Mouse (Mus musculus) forebrain, embryonic 14.5 days (tissue): Measurements from ENCODE around the gene Arid3a. TPM values are rescaled to one million over a fixed set of nuclear protein-coding genes. Genes with fewer than 3 reads are reported as not detected.

ENCODE experiments used
- ATAC-seq: fragments of 200-750 bp; cut with Nextera tagmentation; 2 replicates; pipeline ENCODE4 v1.8.0; 2017; ENCODE audit warnings: mild to moderate bottlenecking, moderate library complexity
- DNase-seq: peaks from one replicate; pipeline ENCODE4 v3.0.0-alpha.2; 2015; ENCODE audit warnings: low spot score
- H3K27ac ChIP-seq: fragments of 300-500 bp; sonication (generic); 2 replicates; pipeline ENCODE4 v1.5.1; 2014; ENCODE audit warnings: low read depth, mild to moderate bottlenecking, control low read depth, low read length, moderate library complexity
- H3K27me3 ChIP-seq: fragments of 300-500 bp; sonication (generic); replicated peaks from 2 replicates; pipeline ENCODE4 v1.6.1; 2014; ENCODE audit warnings: low read length, control low read depth, mixed read lengths; ENCODE audit not compliant: control insufficient read depth, insufficient read depth
- H3K36me3 ChIP-seq: fragments of 300-500 bp; sonication (generic); 2 replicates; pipeline ENCODE4 v1.6.1; 2014; ENCODE audit warnings: low read length, control low read depth; ENCODE audit not compliant: control insufficient read depth, insufficient read depth
- H3K4me1 ChIP-seq: fragments of 300-500 bp; sonication (generic); 2 replicates; pipeline ENCODE4 v1.6.1; 2014; ENCODE audit warnings: antibody characterized with exemption, low read length, control low read depth; ENCODE audit not compliant: control insufficient read depth, insufficient read depth
- H3K4me2 ChIP-seq: fragments of 300-500 bp; sonication (generic); 2 replicates; pipeline ENCODE4 v1.6.1; 2014; ENCODE audit warnings: mild to moderate bottlenecking, control low read depth, low read length
- H3K4me3 ChIP-seq: fragments of 300-500 bp; sonication (generic); 2 replicates; pipeline ENCODE4 v1.5.1; 2014; ENCODE audit warnings: low read depth, low read length, control low read depth
- H3K9ac ChIP-seq: fragments of 300-500 bp; sonication (generic); 2 replicates; pipeline ENCODE4 v1.6.1; 2014; ENCODE audit warnings: mild to moderate bottlenecking, low read length, control low read depth, moderate library complexity
- H3K9me3 ChIP-seq: fragments of 300-500 bp; sonication (generic); replicated peaks from 2 replicates; pipeline ENCODE4 v1.6.1; 2016; ENCODE audit warnings: low read length, control low read depth, mixed read lengths; ENCODE audit not compliant: control insufficient read depth
- WGBS: fragments of 180-500 bp; shearing (Covaris S2); extraction: QIAGEN DNeasy Blood & Tissue Kit; methylation state at CpG from one replicate; pipeline ENCODE4 v1.1.7; 2014; 5-methylcytosine and 5-hydroxymethylcytosine counted together
- polyA plus RNA-seq: library from polyadenylated mRNA; unstranded; fragments of >200 nt; fragmentation: Nextera tagmentation; extraction: Ambion mirVana; gene quantifications from 2 replicates; pipeline ENCODE4 v1.2.1, GENCODE M21; 2014

Arid3a gene
- polyA plus RNA-seq = 1.1 and 2.3 TPM in 2 replicates

- H3K9me3 ChIP-seq = no peaks in the 10 kb centered on the region
Measured at GRCm38 (mm10) chr10:79926491-79927323, at the start of gene Arid3a. TSS of gene Arid3a (plus strand) at chr10:79927043.

GRCm38 (mm10) chr10:79877174-79877573, 49.7 kb upstream of the Arid3a start:
- Histone ChIP-seq H3K36me3 (no peaks in the 10 kb centered on the region), H3K27ac (no peak overlapping the region), H3K27me3 (0 out of 2 replicates have a peak, but pooled peaks cover 3% of the 10 kb centered on the region), H3K4me2 (no peak overlapping the region), H3K9ac (no peak overlapping the region), H3K4me3 (no peak overlapping the region), H3K4me1 (peaks cover 10% of the 10 kb centered on the region), H3K9me3 (no peaks in the 10 kb centered on the region)
- WGBS = 56% methylated on average over 1 of the region's 1 CpGs
- DNase-seq (no peak), ATAC-seq (no peak)

More at GRCm38 (mm10) chr10:79926491-79927323, at the start of gene Arid3a:
- H3K27ac ChIP-seq = peak within 1 kb of the TSS; percentile 85
- peak within 1 kb of the TSS; percentile 91 for H3K4me3 ChIP-seq
- peak within 1 kb of the TSS; percentile 84 for H3K9ac ChIP-seq
- peaks cover 12% of the 10 kb centered on the region; the same call in 1 of the 2 replicates for H3K4me1 ChIP-seq
- H3K4me2 ChIP-seq = peak within 1 kb of the TSS; percentile 78
- peaks cover 4% of the 10 kb centered on the region; the same call in 1 of the 2 replicates for H3K36me3 ChIP-seq
- under 1% methylated on average over 56 of the region's 63 CpGs for WGBS
- peaks cover 21% of the 10 kb centered on the region for H3K27me3 ChIP-seq
- peak; percentile 95 for DNase-seq
- peak; percentile 81 for ATAC-seq

DNA sequence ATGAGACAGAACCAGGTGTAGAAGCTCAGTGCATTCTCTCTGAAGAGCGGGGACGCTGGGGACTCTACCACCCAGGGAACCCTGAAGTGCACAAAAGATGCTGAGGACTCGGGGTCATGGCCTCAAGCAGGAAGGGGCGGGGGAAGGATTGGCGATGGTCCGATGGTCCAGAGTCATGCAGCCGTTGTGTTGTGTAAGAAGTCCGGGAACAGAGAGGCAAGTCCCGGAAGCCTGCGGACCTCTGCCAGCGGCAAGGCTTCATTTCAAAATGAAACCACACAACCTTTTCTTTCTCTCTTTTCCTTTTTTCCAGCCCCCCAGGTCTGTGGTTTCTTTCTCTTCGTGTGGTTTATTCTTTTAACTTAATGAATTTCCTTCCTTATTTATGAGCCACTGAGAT, 49.1 kb upstream of the Arid3a start:
- no peak for DNase-seq
- H3K27me3 ChIP-seq = 0 out of 2 replicates have a peak, but pooled peaks cover 9% of the 10 kb centered on the region
- H3K9me3 ChIP-seq = no peaks in the 10 kb centered on the region
- peaks cover 11% of the 10 kb centered on the region for H3K4me1 ChIP-seq
- H3K36me3 ChIP-seq = no peaks in the 10 kb centered on the region
- ATAC-seq = no peak
- no peak overlapping the region for H3K27ac ChIP-seq
- H3K4me2 ChIP-seq = no peak overlapping the region
- WGBS = 56% methylated on average over 12 of the region's 12 CpGs
- no peak overlapping the region for H3K9ac ChIP-seq
- no peak overlapping the region for H3K4me3 ChIP-seq

DNA sequence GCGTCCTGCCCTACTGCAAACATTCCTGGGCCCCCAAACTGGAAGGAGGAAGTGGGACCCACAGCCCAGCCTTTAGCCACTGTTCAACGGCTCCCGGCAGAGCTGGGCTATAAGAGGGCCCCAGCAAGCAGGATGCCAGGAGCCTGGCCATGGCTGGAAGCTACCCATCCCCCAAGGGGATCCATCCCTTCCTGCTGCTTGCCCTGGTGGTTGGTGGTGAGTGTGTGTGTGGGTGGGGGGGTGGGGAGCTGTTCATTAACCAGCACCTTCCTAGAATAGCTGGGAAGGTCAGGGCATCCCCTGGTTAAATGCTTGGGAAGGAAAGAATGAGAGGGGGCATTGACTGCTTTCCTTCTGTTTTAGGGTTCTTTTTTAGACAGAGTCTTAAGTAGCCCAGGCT, 47.3 kb upstream of the Arid3a start:
- Histone ChIP-seq H3K4me3 (no peak overlapping the region), H3K36me3 (no peaks in the 10 kb centered on the region), H3K27me3 (peaks cover 9% of the 10 kb centered on the region; the same call in 1 of the 2 replicates), H3K9ac (no peak overlapping the region), H3K9me3 (no peaks in the 10 kb centered on the region), H3K4me2 (no peak overlapping the region), H3K27ac (no peak overlapping the region), H3K4me1 (peaks cover 11% of the 10 kb centered on the region)
- WGBS = 49% methylated on average over 3 of the region's 3 CpGs
- ATAC-seq (no peak), DNase-seq (no peak)

DNA sequence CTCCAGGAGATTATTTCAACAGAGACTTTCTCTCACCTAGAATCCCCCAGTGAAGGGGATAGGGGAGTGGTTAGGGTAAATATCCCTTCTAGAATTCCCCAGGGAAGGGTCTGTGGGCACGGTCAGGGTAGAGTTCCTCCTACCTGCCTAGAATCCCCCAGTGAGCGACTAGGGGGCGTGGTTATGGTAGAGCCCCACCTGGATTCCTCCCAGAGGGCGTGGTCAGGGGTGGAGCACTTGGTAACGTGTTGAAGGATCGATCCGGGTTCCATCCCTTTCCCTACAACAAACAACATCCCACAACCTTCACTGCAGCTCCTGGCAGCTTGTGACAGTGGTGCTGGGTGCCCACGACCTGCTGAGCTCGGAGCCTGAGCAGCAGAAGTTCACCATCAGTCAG, 46.1 kb upstream of the Arid3a start:
- no peak for ATAC-seq

DNA sequence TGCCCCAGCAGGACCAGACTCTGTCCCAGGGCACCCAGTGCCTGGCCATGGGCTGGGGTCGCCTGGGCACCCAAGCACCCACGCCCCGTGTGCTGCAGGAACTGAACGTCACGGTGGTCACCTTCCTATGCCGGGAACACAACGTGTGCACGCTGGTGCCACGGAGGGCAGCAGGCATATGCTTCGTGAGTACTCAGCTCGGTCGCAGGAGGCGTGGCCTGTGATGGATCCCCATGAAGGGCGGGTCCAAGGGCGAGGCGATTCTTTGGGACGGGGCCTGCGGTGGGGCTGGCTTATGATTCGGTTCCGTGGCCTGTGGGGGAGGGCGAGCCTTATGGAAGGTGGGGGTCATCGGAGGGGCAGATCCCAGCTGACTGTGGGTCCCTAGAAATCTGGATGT, 44.9 kb upstream of the Arid3a start:
- DNase-seq (no peak), ATAC-seq (no peak)
- Histone ChIP-seq H3K4me2 (peak overlapping the region; percentile 24; the same call in 1 of the 2 replicates), H3K9me3 (no peaks in the 10 kb centered on the region), H3K4me3 (no peak overlapping the region), H3K27me3 (peaks cover 9% of the 10 kb centered on the region; the same call in 1 of the 2 replicates), H3K27ac (no peak overlapping the region), H3K4me1 (peaks cover 3% of the 10 kb centered on the region; the same call in 1 of the 2 replicates), H3K9ac (peak overlapping the region; percentile 7; the same call in 1 of the 2 replicates), H3K36me3 (no peaks in the 10 kb centered on the region)
- 9% methylated on average over 22 of the region's 22 CpGs for WGBS

More for the DNA sequence above, 46.1 kb upstream of the Arid3a start:
- WGBS = 17% methylated on average over 9 of the region's 9 CpGs
- Histone ChIP-seq H3K27me3 (peaks cover 9% of the 10 kb centered on the region; the same call in 1 of the 2 replicates), H3K36me3 (no peaks in the 10 kb centered on the region), H3K4me1 (peaks cover 3% of the 10 kb centered on the region; the same call in 1 of the 2 replicates), H3K4me3 (no peak overlapping the region), H3K27ac (no peak overlapping the region), H3K4me2 (no peak overlapping the region), H3K9me3 (no peaks in the 10 kb centered on the region), H3K9ac (no peak overlapping the region)
- no peak for DNase-seq

GRCm38 (mm10) chr10:79883297-79884084, 43.4 kb upstream of the Arid3a start:
- WGBS = 16% methylated on average over 22 of the region's 22 CpGs
- Histone ChIP-seq H3K4me2 (no peak overlapping the region), H3K4me3 (no peak overlapping the region), H3K9ac (no peak overlapping the region), H3K9me3 (no peaks in the 10 kb centered on the region), H3K4me1 (peaks cover 3% of the 10 kb centered on the region; the same call in 1 of the 2 replicates), H3K27me3 (peaks cover 9% of the 10 kb centered on the region; the same call in 1 of the 2 replicates), H3K36me3 (no peaks in the 10 kb centered on the region), H3K27ac (no peak overlapping the region)
- DNase-seq = peak; percentile 86
- 0 out of 2 replicates have a peak, but pooled peaks have one; percentile 18 for ATAC-seq

DNA sequence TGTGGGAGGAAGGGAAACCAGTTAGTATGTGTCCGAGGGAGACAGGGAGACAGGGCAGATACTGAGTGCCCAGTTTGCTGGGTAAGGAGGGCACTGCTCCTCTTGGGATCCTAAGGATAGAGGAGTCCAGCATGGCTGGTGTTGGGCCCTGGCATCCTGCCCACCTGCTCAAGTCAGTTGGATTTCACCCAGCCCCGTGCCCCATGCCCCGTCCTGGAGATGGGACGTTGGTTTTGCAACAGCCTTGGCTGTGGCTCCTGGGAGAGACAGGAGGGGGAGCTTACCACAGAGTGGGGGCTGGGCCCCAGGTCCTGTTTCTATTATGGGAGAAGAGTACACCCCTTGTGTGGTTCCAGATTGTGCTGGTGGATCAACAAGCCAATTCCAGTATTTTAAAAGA, 42.4 kb upstream of the Arid3a start:
- Histone ChIP-seq H3K27me3 (peaks cover 9% of the 10 kb centered on the region; the same call in 1 of the 2 replicates), H3K9ac (no peak overlapping the region), H3K36me3 (no peaks in the 10 kb centered on the region), H3K4me1 (peaks cover 3% of the 10 kb centered on the region; the same call in 1 of the 2 replicates), H3K9me3 (no peaks in the 10 kb centered on the region), H3K4me2 (no peak overlapping the region), H3K4me3 (no peak overlapping the region), H3K27ac (no peak overlapping the region)
- 52% methylated on average over 4 of the region's 4 CpGs for WGBS
- no peak for ATAC-seq
- no peak for DNase-seq
